Mouse (Mus musculus): ENCODE measurements around the gene Calcoco1.

DNA sequence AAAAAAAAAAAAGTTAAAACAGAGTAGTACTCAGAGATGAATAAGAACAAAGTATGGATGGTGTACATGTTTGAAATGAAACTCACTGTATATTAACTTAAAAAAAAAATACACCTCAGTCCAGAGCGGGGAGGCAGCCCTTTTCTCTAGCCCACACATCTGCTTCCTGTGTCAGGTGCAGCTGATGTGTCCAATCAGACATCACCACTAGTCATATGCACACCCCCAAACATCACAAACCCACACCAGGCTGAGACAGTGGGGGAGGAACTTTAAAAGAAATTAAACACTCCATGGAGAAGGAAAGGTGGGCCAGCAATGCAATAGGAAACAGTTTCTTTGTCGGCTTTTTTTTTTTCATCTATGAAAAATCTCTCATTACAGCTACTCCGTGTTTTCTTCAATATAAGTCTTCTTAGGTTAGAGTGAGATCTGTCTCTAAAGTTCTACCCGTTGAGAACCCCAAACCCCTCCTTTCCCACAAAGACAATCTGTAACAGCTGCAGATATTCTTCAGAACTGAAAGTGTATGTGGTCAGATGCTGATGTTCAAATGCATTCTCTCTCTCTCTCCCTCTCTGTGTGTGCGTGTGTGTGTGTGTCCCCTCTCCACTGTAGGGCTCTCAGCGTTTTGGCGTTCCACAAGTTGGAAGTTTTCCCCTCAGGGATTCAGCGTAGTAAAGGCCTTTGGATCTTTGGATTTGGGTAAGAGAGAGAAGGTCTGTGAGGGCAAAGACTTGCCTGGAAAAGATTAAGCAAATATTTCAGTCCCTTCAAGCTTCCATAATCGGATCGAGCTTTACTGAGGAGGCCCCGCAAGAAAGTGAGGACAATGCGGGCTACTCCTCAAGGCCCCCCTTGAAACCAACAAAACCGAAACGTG is 721 bp downstream of the Calcoco1 start:
- TF ChIP-seq CTCF (IDR thresholded peaks at IDR 0.05; ENCODE audit: low read depth, low read length) (no peak), POLR2A (IDR thresholded peaks at IDR 0.05; ENCODE audit: insufficient read depth, low read length) (no peak)

Data from ES-Bruce4 (cell line).